Mouse (Mus musculus) lung, adult 2 months (tissue): Measurements from ENCODE around the gene Myo7a. TPM values are rescaled to one million over a fixed set of nuclear protein-coding genes. Genes with fewer than 3 reads are reported as not detected.

Experiments
- DNase-seq: peaks from one replicate; pipeline ENCODE4 v3.0.0; 2022
- H3K4me1 ChIP-seq: fragments of 200-500 bp; 2 replicates; pipeline ENCODE4 v1.6.1; 2011; ENCODE audit warnings: low read length; ENCODE audit not compliant: control insufficient read depth, insufficient read depth
- H3K4me3 ChIP-seq: fragments of 200-500 bp; replicated peaks from 2 replicates; pipeline ENCODE3; 2011; ENCODE audit warnings: low read depth, mild to moderate bottlenecking, control low read depth, low read length; ENCODE audit errors: extremely low read depth
- CTCF ChIP-seq: fragments of 200-500 bp; IDR thresholded peaks from 2 replicates; pipeline ENCODE4 v1.5.1; 2011; ENCODE audit warnings: mild to moderate bottlenecking, low read length, control low read depth; ENCODE audit not compliant: insufficient read depth
- POLR2A ChIP-seq: fragments of 200-500 bp; IDR thresholded peaks from 2 replicates; pipeline ENCODE4 v1.6.1; 2011; ENCODE audit warnings: low read depth, mild to moderate bottlenecking, control low read depth, low read length, borderline replicate concordance; ENCODE audit errors: extremely low read depth
- WGBS: fragments of 180-500 bp; shearing (Covaris S2); methylation state at CpG from one replicate; pipeline ENCODE4 v1.1.7; 2018; 5-methylcytosine and 5-hydroxymethylcytosine counted together
- polyA plus RNA-seq: library from polyadenylated mRNA; depleted of rRNA; stranded (reverse); fragments of >200 nt; gene quantifications from 2 replicates; pipeline ENCODE4 v1.2.3, GENCODE M21; 2012

Myo7a gene
- polyA plus RNA-seq, 1 experiment, result 30.8 TPM

- 56% methylated on average over 3 of the region's 3 CpGs for WGBS
- H3K4me1 ChIP-seq, result peaks cover 8% of the 10 kb centered on the region
- no peak for DNase-seq
- no peak overlapping the region for H3K4me3 ChIP-seq
- no peak for TF ChIP-seq CTCF
- no peak for TF ChIP-seq POLR2A
Observed at GRCm38 (mm10) chr7:98121241-98121640, 1.9 kb upstream of the Myo7a start.

- peak; percentile 97 for TF ChIP-seq CTCF
- TF ChIP-seq POLR2A, result no peak
- Histone ChIP-seq H3K4me3 (peak overlapping the region; percentile 45), H3K4me1 (peaks cover 8% of the 10 kb centered on the region)
- WGBS, result 4% methylated on average over 7 of the region's 7 CpGs
- DNase-seq, result peak; percentile 75
Observed at GRCm38 (mm10) chr7:98120325-98120724, 1.0 kb upstream of the Myo7a start.

GRCm38 (mm10) chr7:98119961-98120232 lies 573 bp upstream of the Myo7a start:
- H3K4me3 ChIP-seq, result no peak overlapping the region
- WGBS, result 86% methylated on average over 2 of the region's 2 CpGs
- H3K4me1 ChIP-seq, result peaks cover 8% of the 10 kb centered on the region
- no peak for TF ChIP-seq CTCF
- no peak for DNase-seq

- H3K4me3 ChIP-seq, result no peak overlapping the region
- WGBS, result 14% methylated on average over 11 of the region's 11 CpGs
- H3K4me1 ChIP-seq, result peaks cover 8% of the 10 kb centered on the region
- TF ChIP-seq POLR2A (no peak), CTCF (no peak)
- peak; percentile 57 for DNase-seq
Observed at GRCm38 (mm10) chr7:98117012-98117660, 2.2 kb downstream of the Myo7a start.

- WGBS, result 58% methylated on average over 6 of the region's 6 CpGs
- Histone ChIP-seq H3K4me3 (no peak overlapping the region), H3K4me1 (peaks cover 6% of the 10 kb centered on the region)
- DNase-seq, result no peak
- TF ChIP-seq CTCF, result no peak
- TF ChIP-seq POLR2A, result no peak
Observed at GRCm38 (mm10) chr7:98114656-98115055, 4.7 kb downstream of the Myo7a start.

GRCm38 (mm10) chr7:98111233-98111632 lies 8.1 kb downstream of the Myo7a start:
- DNase-seq, result no peak
- H3K4me3 ChIP-seq, result no peak overlapping the region
- 20% methylated on average over 25 of the region's 25 CpGs for WGBS
- no peak for TF ChIP-seq CTCF
- TF ChIP-seq POLR2A, result no peak
- 0 out of 2 replicates have a peak, but pooled peaks cover under 1% of the 10 kb centered on the region for H3K4me1 ChIP-seq

- WGBS, result 70% methylated on average over 4 of the region's 4 CpGs
- DNase-seq, result no peak
- Histone ChIP-seq H3K4me3 (no peak overlapping the region), H3K4me1 (peaks cover 8% of the 10 kb centered on the region)
- TF ChIP-seq CTCF (no peak), POLR2A (no peak)
Observed at GRCm38 (mm10) chr7:98109771-98110170, 9.6 kb downstream of the Myo7a start.

- Histone ChIP-seq H3K4me3 (no peak overlapping the region), H3K4me1 (peaks cover 16% of the 10 kb centered on the region)
- WGBS, result 78% methylated on average over 16 of the region's 16 CpGs
- no peak for TF ChIP-seq CTCF
- no peak for TF ChIP-seq POLR2A
- DNase-seq, result no peak
Observed at GRCm38 (mm10) chr7:98108636-98109430, 10.5 kb downstream of the Myo7a start.

- TF ChIP-seq CTCF, result no peak
- no peak for TF ChIP-seq POLR2A
- DNase-seq, result no peak
- 72% methylated on average over 7 of the region's 7 CpGs for WGBS
- Histone ChIP-seq H3K4me1 (peaks cover 16% of the 10 kb centered on the region), H3K4me3 (no peak overlapping the region)
Observed at GRCm38 (mm10) chr7:98106272-98106671, 13.1 kb downstream of the Myo7a start.
